Mouse (Mus musculus): ENCODE data around the gene Tex261.

- TF ChIP-seq POLR2A (IDR thresholded peaks at IDR 0.05; ENCODE audit: low read depth, low read length) (no peak), CTCF (IDR thresholded peaks at IDR 0.05; ENCODE audit: extremely low read depth, insufficient read length, insufficient replicate concordance, low read depth, low read length) (no peak)
Observed at GRCm38 (mm10) chr6:83762880-83763431, 12.7 kb downstream of the Tex261 start.

All from small intestine, adult 2 months (tissue).